Mouse (Mus musculus) bone marrow, adult 2 months (tissue): ENCODE measurements around the gene Syt11. TPM values are rescaled to one million over a fixed set of nuclear protein-coding genes. Genes with fewer than 3 reads are reported as not detected.
A peak's percentile ranks its signal among the peaks of the same experiment; 100 is the strongest.
"Not testable (repeated sequence)": the region's sequence is repeated elsewhere in the genome, so short reads cannot be mapped to it uniquely, and the experiment has no call there.

ENCODE experiments used
- H3K27ac ChIP-seq: fragments of 200-500 bp; 2 replicates; pipeline ENCODE4 v1.5.1; 2012; ENCODE audit warnings: low read depth, mild to moderate bottlenecking, control low read depth, inconsistent platforms, low read length; ENCODE audit not compliant: control insufficient read depth, poor library complexity, insufficient read depth
- H3K4me1 ChIP-seq: fragments of 200-500 bp; 2 replicates; pipeline ENCODE4 v1.6.1; 2011; ENCODE audit warnings: low read length; ENCODE audit not compliant: control insufficient read depth, insufficient read depth
- H3K4me3 ChIP-seq: fragments of 200-500 bp; replicated peaks from 2 replicates; pipeline ENCODE3; 2011; ENCODE audit warnings: mild to moderate bottlenecking, low read depth, low read length, control low read depth; ENCODE audit not compliant: control insufficient read depth
- CTCF ChIP-seq: fragments of 200-500 bp; IDR thresholded peaks from 2 replicates; pipeline ENCODE4 v1.5.1; 2011; ENCODE audit warnings: low read length, control low read depth; ENCODE audit not compliant: control insufficient read depth, insufficient read depth
- POLR2A ChIP-seq: fragments of 200-500 bp; IDR thresholded peaks from 2 replicates; pipeline ENCODE4 v1.6.1; 2011; ENCODE audit warnings: low read depth, mild to moderate bottlenecking, control low read depth, low read length, borderline replicate concordance; ENCODE audit not compliant: control insufficient read depth
- WGBS: fragments of 180-500 bp; shearing (Covaris S2); methylation state at CpG from one replicate; pipeline ENCODE4 v1.1.7; 2018; 5-methylcytosine and 5-hydroxymethylcytosine counted together
- polyA plus RNA-seq: library from polyadenylated mRNA; stranded (reverse); fragments of >200 nt; gene quantifications from 2 replicates; pipeline ENCODE4 v1.2.4, GENCODE M21; 2011; ENCODE audit warnings: low replicate concordance; ENCODE audit not compliant: missing spikeins, insufficient read depth, insufficient read length

The Syt11 gene
- polyA plus RNA-seq, 1 experiment: 5.5 TPM

DNA sequence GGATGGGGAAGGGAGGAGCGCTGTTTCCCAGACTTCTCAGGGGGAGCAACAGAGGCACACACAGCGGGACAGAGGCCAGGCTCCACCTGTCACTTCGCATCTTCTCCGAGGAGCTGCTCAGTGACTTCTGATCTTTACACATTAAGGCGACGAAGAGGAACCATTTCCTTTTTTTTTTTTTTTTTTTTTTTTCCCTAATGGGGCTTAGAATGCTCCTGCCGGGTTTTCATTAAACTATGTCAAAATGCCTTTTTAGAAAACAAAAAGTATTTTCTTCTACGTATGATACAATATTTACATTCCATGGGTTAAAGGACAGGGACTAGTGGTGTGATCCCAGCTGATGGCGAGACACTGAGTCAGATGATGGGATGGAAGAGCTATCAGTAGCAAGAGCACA is 29.4 kb downstream of the Syt11 start:
- TF ChIP-seq CTCF (no peak), POLR2A (no peak)
- no peak overlapping the region for H3K27ac ChIP-seq
- H3K4me3 ChIP-seq: no peak overlapping the region
- 60% methylated on average over 9 of the region's 9 CpGs for WGBS
- H3K4me1 ChIP-seq: no peaks in the 10 kb centered on the region

DNA sequence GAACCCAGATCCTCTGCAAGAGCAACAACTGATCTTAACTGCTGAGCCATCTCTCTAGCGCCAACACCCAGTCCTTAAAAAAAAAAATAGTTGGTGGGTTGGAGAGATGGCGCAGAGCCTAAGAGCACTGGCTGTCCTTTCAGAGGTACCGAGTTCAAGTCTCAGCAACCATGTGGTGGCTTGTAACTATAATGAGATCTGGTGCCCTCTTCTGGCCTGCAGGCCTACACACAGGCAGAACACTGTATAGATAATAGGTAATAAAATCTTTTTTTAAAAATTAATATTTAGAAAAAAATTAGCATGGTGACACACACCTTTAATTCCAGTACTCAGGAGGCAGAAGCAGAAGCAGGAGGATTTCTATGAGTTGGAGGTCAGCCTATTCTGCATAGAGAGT is 34.8 kb downstream of the Syt11 start:
- WGBS: 77% methylated on average over 3 of the region's 3 CpGs
- H3K4me1 ChIP-seq: no peaks in the 10 kb centered on the region
- H3K27ac ChIP-seq: no peak overlapping the region
- H3K4me3 ChIP-seq: no peak overlapping the region
- TF ChIP-seq POLR2A (no peak), CTCF (0 out of 2 replicates have a peak, but pooled peaks have one; percentile 12)

DNA sequence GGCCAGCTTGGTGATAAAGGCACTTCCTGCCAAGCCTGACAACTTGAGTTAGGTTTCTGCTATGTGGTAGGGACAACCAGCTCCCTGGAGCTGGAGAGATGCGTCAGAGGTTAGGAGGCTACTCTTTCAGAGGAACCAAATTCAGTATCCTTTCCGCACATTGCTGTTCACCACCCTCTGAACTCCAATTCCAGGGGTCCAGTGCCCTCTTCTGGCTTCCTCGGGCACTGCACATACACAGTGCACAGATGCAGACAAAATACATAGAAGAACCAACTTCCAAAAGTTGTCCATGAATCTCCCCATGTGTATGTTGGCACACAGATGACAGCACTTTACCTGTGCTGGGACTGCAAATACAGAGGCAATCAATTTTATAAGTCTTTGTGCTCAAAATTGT is 36.3 kb downstream of the Syt11 start:
- WGBS: 17% methylated on average over 3 of the region's 3 CpGs
- TF ChIP-seq CTCF (peak; percentile 91), POLR2A (no peak)

DNA sequence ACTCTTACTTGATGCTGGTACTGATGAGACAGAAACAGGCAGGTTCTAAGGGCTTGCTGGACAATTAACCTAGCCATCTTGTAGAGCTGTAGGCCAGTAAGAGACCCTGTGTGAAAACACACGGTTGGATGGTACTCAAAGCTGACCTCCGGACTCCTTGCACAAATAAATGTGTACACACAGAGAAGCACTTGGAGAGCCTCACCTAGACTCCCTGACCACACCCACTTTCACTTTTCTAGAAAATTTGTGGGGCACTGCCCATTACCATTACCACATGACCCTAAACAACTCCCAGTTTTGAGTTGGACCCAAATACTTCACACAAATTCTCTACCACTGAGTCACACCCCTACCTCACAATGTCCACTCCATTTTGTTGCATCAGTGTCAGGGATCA is 38.4 kb downstream of the Syt11 start:
- H3K4me1 ChIP-seq: no peaks in the 10 kb centered on the region; the same call in 1 of the 2 replicates
- no peak overlapping the region for H3K4me3 ChIP-seq
- 77% methylated on average over 2 of the region's 2 CpGs for WGBS
- no peak overlapping the region for H3K27ac ChIP-seq
- TF ChIP-seq POLR2A (no peak), CTCF (no peak)

More for the DNA sequence above, 36.3 kb downstream of the Syt11 start:
- no peak overlapping the region for H3K4me3 ChIP-seq
- H3K4me1 ChIP-seq: no peaks in the 10 kb centered on the region; the same call in 1 of the 2 replicates
- no peak overlapping the region for H3K27ac ChIP-seq

DNA sequence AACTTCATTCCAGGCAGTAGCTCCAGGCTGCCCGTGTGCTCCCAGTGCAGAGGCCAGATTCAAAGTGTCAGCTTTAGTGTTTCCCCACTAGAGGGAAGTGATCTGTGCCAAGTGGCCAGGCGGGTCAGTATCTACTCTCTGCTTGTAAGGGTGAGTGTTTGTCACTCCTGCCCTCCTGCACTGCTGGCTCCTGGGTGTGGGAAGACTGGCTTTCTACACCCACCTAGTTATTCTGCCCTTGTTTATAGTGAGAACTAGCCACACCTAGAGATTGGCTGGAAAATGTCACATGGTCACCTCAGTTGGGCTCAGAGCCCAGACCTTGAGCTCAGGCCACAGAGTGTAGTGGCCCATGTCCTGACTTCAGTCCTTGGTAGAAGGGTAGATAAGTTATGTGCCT is 55.9 kb downstream of the Syt11 start:
- 48% methylated on average over 2 of the region's 2 CpGs for WGBS
- TF ChIP-seq POLR2A (no peak), CTCF (no peak)
- Histone ChIP-seq H3K27ac (no peak overlapping the region), H3K4me1 (no peaks in the 10 kb centered on the region; the same call in 1 of the 2 replicates), H3K4me3 (no peak overlapping the region)

DNA sequence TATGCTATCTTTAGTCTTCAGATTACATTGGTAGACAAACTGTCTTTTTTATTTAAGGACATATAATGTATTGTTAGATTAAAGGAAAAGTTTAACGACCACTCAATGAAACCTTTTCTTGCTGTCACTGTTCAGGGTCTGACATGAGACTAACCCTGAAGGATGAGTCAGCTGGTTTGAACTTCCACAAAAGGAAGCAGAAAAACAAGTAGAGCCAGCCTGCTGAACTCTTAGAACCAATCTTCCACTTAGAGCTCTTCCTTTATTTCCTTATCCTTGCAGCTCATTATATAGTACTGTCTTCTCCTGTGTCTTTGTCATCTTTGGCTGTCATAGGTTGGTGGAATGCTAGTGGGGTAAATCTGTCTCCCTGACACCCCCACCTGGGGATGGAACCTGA is 57.1 kb downstream of the Syt11 start:
- TF ChIP-seq POLR2A: no peak
- TF ChIP-seq CTCF: no peak
- WGBS: 2% methylated on average over 1 of the region's 1 CpGs
- peak overlapping the region; percentile 56 for H3K4me3 ChIP-seq
- peak overlapping the region; percentile 34; the same call in 1 of the 2 replicates for H3K27ac ChIP-seq
- no peaks in the 10 kb centered on the region; the same call in 1 of the 2 replicates for H3K4me1 ChIP-seq

DNA sequence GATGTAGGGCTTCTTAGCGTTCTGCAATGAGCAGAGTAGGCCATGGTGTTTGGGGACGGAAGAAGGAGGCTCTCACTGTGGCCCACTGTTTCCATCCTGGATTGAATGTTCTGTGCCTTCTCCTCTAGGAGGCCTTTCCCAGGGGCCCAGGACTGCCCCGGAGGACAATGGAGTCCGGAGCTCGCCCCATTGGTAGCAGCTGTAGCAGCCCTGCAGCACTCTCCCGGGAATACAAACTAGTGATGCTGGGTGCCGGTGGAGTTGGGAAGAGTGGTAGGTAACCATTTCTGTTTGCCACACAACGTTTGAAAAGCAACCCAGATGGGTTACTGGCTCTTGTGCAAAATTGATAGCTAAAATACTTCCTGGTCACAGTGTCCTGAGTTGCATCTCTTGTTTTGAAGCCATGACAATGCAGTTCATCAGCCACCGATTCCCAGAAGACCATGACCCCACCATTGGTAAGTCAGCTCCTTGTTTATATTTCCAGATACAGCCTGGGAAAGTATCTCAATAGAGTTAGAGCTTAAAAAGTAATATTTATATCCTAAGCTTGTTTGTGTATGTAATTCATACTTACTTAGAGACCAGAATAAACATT is 57.7 kb downstream of the Syt11 start:
- Histone ChIP-seq H3K4me1 (no peaks in the 10 kb centered on the region; the same call in 1 of the 2 replicates), H3K4me3 (peak overlapping the region; percentile 95), H3K27ac (peak overlapping the region; percentile 76)
- under 1% methylated on average over 9 of the region's 9 CpGs for WGBS
- TF ChIP-seq CTCF (no peak), POLR2A (no peak)

DNA sequence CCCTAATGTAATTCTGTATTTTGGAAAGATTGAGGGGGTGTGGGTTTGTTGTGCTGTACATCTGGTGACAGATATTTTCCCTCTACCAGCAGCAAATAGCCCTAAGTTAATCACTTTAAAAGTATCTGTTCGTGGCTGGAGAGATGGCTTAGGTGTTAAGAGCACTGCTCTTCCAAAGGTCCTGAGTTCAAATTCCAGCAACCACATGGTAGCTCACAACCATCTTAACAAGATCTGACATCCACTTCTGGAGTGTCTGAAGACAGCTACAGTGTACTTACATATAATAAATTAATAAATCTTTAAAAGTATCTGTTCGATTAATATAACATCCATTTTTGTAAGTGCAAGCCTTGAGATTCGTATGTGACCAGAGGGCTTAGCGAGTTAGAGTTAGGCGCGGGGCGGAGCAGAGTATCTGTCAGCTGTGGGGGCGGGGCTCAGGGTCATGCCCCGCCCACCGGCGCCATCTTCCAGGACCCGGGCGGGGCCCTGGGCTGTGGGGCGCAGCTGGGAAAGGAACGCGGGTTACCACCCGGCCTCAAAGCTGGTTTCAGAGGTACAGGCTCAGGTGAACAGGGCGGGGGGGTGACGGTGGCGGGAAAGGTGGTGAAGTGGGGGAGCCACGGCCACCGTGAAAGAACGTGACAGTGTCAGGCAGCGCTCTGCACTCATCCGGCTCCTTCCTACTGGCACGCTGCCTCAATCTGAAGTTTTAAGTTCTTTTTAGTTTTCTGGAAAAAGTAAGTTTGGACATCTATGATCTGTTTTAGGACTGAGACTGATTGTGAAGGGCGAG is 58.4 kb downstream of the Syt11 start, which contains the start of gene Rit1:
TSS of gene Rit1 (plus strand) at position 440 of the 799 bp plus-strand sequence.
- WGBS: under 1% methylated on average over 27 of the region's 27 CpGs
- TF ChIP-seq CTCF: no peak
- peak; percentile 66; the same call in 1 of the 2 replicates for TF ChIP-seq POLR2A
- Histone ChIP-seq H3K4me1 (no peaks in the 10 kb centered on the region; the same call in 1 of the 2 replicates), H3K4me3 (peak within 1 kb of the TSS; percentile 95), H3K27ac (peak within 1 kb of the TSS; percentile 76)

DNA sequence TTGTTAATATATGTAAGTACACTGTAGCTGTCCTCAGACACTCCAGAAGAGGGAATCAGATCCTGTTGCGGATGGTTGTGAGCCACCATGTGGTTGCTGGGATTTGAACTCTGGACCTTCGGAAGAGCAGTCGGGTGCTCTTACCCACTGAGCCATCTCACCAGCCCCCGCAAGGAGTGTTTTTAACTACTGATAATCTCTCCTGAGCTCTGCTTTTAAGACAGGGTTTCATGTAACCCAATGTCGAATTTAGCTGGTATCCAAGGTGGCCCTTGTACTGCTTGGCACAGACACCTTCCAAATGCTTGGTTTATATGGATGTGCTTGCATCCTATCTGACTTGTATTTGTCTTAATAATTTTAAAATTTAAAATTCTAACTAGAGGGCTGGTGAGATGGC is 59.2 kb downstream of the Syt11 start:
- not testable (repeated sequence) for H3K27ac ChIP-seq, H3K4me1 ChIP-seq, H3K4me3 ChIP-seq
- WGBS: 86% methylated on average over 5 of the region's 5 CpGs
